Mouse (Mus musculus) brain, adult 2 months (tissue): ENCODE data around the gene Olfm3.
A peak's percentile ranks its signal among the peaks of the same experiment; 100 is the strongest.

Experiments
- DNase-seq: peaks from one replicate; pipeline ENCODE4 v3.0.0; 2011; ENCODE audit warnings: low read depth, low spot score

The Olfm3 gene

GRCm38 (mm10) chr3:115080428-115081181, 176.7 kb downstream of the Olfm3 start:
- DNase-seq, result no peak

- no peak for DNase-seq
These were observed 177.5 kb downstream of the Olfm3 start for GRCm38 (mm10) chr3:115081371-115081770.

- DNase-seq, result no peak
These were observed 179.1 kb downstream of the Olfm3 start for GRCm38 (mm10) chr3:115082947-115083346.

GRCm38 (mm10) chr3:115088281-115088680, 184.4 kb downstream of the Olfm3 start:
- DNase-seq, result no peak

GRCm38 (mm10) chr3:115090670-115091069, 186.8 kb downstream of the Olfm3 start:
- DNase-seq, result no peak

GRCm38 (mm10) chr3:115095496-115095895, 191.6 kb downstream of the Olfm3 start:
- peak; percentile 89 for DNase-seq

GRCm38 (mm10) chr3:115099590-115099989, 195.7 kb downstream of the Olfm3 start:
- DNase-seq, result no peak

- DNase-seq, result no peak
These were observed 200.4 kb downstream of the Olfm3 start for GRCm38 (mm10) chr3:115104155-115104801.

GRCm38 (mm10) chr3:115104802-115105493, 201.1 kb downstream of the Olfm3 start:
- peak; percentile 72 for DNase-seq

GRCm38 (mm10) chr3:115145722-115146121, 241.8 kb downstream of the Olfm3 start:
- DNase-seq, result no peak

GRCm38 (mm10) chr3:115146244-115146643, 242.4 kb downstream of the Olfm3 start:
- DNase-seq, result no peak

- DNase-seq, result no peak
These were observed 255.1 kb downstream of the Olfm3 start for GRCm38 (mm10) chr3:115158903-115159473.

- no peak for DNase-seq
These were observed 270.7 kb downstream of the Olfm3 start for GRCm38 (mm10) chr3:115174625-115175024.
